Mouse (Mus musculus) G1E (cell line): ENCODE measurements at regions not wholly inside any gene's neighbourhood (a gene's known extent, or its start where the extent isn't known, plus 50 kb on each side); places are given as distances from the start of the nearest gene placed in this dataset.

Experiments
- CTCF ChIP-seq: IDR thresholded peaks from 2 replicates; pipeline ENCODE4 v1.5.1; 2012; ENCODE audit warnings: low read depth, low read length, inconsistent platforms, mixed read lengths
- POLR2AphosphoS5 ChIP-seq: IDR thresholded peaks from 2 replicates; pipeline ENCODE4 v1.6.1; 2012; ENCODE audit warnings: low read depth, low read length, inconsistent platforms; ENCODE audit not compliant: insufficient replicate concordance
- TAL1 ChIP-seq: conservative IDR thresholded peaks from 2 replicates; pipeline ENCODE4 v1.6.1; 2012; ENCODE audit warnings: low read depth, low read length, inconsistent platforms, mixed read lengths

- TF ChIP-seq CTCF (no peak), POLR2AphosphoS5 (no peak), TAL1 (no peak)
Observed at GRCm38 (mm10) chr4:100637597-100637996, 138.9 kb upstream of the Cachd1 start.
